Mouse (Mus musculus): ENCODE data around the gene Satb2.

DNA sequence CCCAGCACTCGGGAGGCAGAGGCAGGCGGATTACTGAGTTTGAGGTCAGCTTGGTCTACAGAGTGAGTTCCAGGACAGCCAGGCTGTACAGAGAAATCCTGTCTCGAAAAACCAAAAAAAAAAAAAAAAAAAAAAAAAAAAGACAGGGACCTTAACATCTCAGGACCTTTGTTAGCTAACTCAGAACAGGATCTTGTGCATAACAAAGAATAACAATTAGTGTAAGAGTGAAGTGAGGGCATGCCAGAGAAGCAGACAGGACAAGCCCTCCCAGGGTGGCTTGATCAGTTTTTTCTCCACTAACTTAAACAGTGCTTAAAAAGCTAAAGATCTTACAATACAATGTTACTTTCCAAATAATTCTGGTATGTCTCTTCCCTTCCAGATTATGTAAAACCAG, 40.0 kb downstream of the Satb2 start:
- TF ChIP-seq TAL1 (IDR thresholded peaks at IDR 0.05; ENCODE audit: low read length) (no peak), GATA1 (IDR thresholded peaks at IDR 0.05; ENCODE audit: low read length) (no peak)

Data from erythroblast, embryonic 14.5 days (primary cell).